In genomic region chr2:164878509-164879227, GRCm38 (mm10) we compare ENCODE assay signal across 8 mouse cellular contexts. TPM values are rescaled to one million over a fixed set of nuclear protein-coding genes. Genes with fewer than 3 reads are reported as not detected.
DNase-seq lines count a peak whose midpoint lies in the region; ATAC-seq lines count a peak whose summit lies in the region.

No protein-coding gene starts in this region.

- intact Hi-C loops in left cerebral cortex, postnatal 4 days (cut with DNase I) = no loop called here

- ATAC-seq in forebrain, embryonic 11.5 days (replicated peaks; ENCODE audit: low FRiP score) = peak; percentile 53
- peak; percentile 49 to 53 for ATAC-seq in hematopoietic stem cell, adult 5-6 weeks (replicated peaks in 1 of 2; ENCODE audit: insufficient read depth in 1 of 2, low FRiP score in 2 of 2, low TSS enrichment in 1 of 2, low read depth in 1 of 2, poor library complexity in 2 of 2, severe bottlenecking in 2 of 2)
- ATAC-seq in limb, embryonic 13.5 days (ENCODE audit: low FRiP score, low read depth) = peak; percentile 30; the same call in 1 of the 2 replicates
- peak; percentile 71 for ATAC-seq in midbrain, embryonic 13.5 days
- ATAC-seq in stomach, embryonic 14.5 days (ENCODE audit: insufficient number of reproducible peaks, insufficient read depth, low FRiP score, low read depth) = peak; percentile 50; the same call in 1 of the 2 replicates

- peak overlapping the region; percentile 100 for H3K9ac ChIP-seq in forebrain, embryonic 11.5 days (ENCODE audit: low read length)
- peak overlapping the region; percentile 100 for H3K9ac ChIP-seq in limb, embryonic 13.5 days
- peak overlapping the region; percentile 99 for H3K9ac ChIP-seq in midbrain, embryonic 13.5 days (replicated peaks)
- peak overlapping the region; percentile 100 for H3K9ac ChIP-seq in stomach, embryonic 14.5 days (replicated peaks; ENCODE audit: low read depth, low read length)

- no peaks in the 10 kb centered on the region for H3K36me3 ChIP-seq in forebrain, embryonic 11.5 days (ENCODE audit: control insufficient read depth, insufficient read depth, low read length)
- peaks cover 12% of the 10 kb centered on the region for H3K36me3 ChIP-seq in limb, embryonic 13.5 days
- peaks cover 11% of the 10 kb centered on the region for H3K36me3 ChIP-seq in midbrain, embryonic 13.5 days
- H3K36me3 ChIP-seq in stomach, embryonic 14.5 days (ENCODE audit: control insufficient read depth, insufficient read depth, low read length) = peaks cover 12% of the 10 kb centered on the region; the same call in 1 of the 2 replicates

- WGBS in forebrain, embryonic 11.5 days = 3% methylated on average over 28 of the region's 28 CpGs
- 2% methylated on average over 28 of the region's 28 CpGs for WGBS in limb, embryonic 13.5 days
- WGBS in midbrain, embryonic 13.5 days = 3% methylated on average over 28 of the region's 28 CpGs
- WGBS in stomach, embryonic 14.5 days = 3% methylated on average over 28 of the region's 28 CpGs

- peak; percentile 42 for DNase-seq in left cerebral cortex, postnatal 4 days
- no peak for DNase-seq in left cerebral cortex, adult 8-10 months (ENCODE audit: low spot score in 2 of 2)
- DNase-seq in c-Kit-positive CD71-negative TER-119-negative erythroid progenitor cells, embryonic 14.5 days (ENCODE audit: low read depth) = peak; percentile 74
- peak; percentile 73 for DNase-seq in forebrain, embryonic 11.5 days (ENCODE audit: low spot score)

- H3K9me3 ChIP-seq in forebrain, embryonic 11.5 days (ENCODE audit: control insufficient read depth, low read length) = no peaks in the 10 kb centered on the region
- no peaks in the 10 kb centered on the region for H3K9me3 ChIP-seq in limb, embryonic 13.5 days
- H3K9me3 ChIP-seq in midbrain, embryonic 13.5 days = no peaks in the 10 kb centered on the region
- H3K9me3 ChIP-seq in stomach, embryonic 14.5 days (ENCODE audit: control insufficient read depth, low read depth, low read length) = no peaks in the 10 kb centered on the region

- peak overlapping the region; percentile 100 for H3K27ac ChIP-seq in forebrain, embryonic 11.5 days (ENCODE audit: low read depth, low read length)
- H3K27ac ChIP-seq in limb, embryonic 13.5 days = peak overlapping the region; percentile 100
- peak overlapping the region; percentile 100 for H3K27ac ChIP-seq in midbrain, embryonic 13.5 days
- H3K27ac ChIP-seq in stomach, embryonic 14.5 days (ENCODE audit: low read length) = peak overlapping the region; percentile 100

- peaks cover 11% of the 10 kb centered on the region; the same call in 1 of the 2 replicates for H3K4me1 ChIP-seq in forebrain, embryonic 11.5 days (replicated peaks; ENCODE audit: control insufficient read depth, insufficient read depth, low read length)
- peaks cover 24% of the 10 kb centered on the region for H3K4me1 ChIP-seq in limb, embryonic 13.5 days
- H3K4me1 ChIP-seq in midbrain, embryonic 13.5 days (replicated peaks) = peaks cover 34% of the 10 kb centered on the region
- peaks cover 18% of the 10 kb centered on the region; the same call in 1 of the 2 replicates for H3K4me1 ChIP-seq in stomach, embryonic 14.5 days (ENCODE audit: control insufficient read depth, insufficient read depth, low read length)

- peak overlapping the region; percentile 92 for H3K4me2 ChIP-seq in forebrain, embryonic 11.5 days (ENCODE audit: low read depth, low read length, severe bottlenecking)
- peak overlapping the region; percentile 95 for H3K4me2 ChIP-seq in limb, embryonic 13.5 days (replicated peaks)
- peak overlapping the region; percentile 91 for H3K4me2 ChIP-seq in midbrain, embryonic 13.5 days (replicated peaks)
- peak overlapping the region; percentile 89 for H3K4me2 ChIP-seq in stomach, embryonic 14.5 days (replicated peaks; ENCODE audit: low read depth, low read length)

- no peaks in the 10 kb centered on the region for H3K27me3 ChIP-seq in forebrain, embryonic 11.5 days (ENCODE audit: control insufficient read depth, insufficient read depth, low read length)
- H3K27me3 ChIP-seq in limb, embryonic 13.5 days = no peaks in the 10 kb centered on the region
- no peaks in the 10 kb centered on the region for H3K27me3 ChIP-seq in midbrain, embryonic 13.5 days
- H3K27me3 ChIP-seq in stomach, embryonic 14.5 days (ENCODE audit: control insufficient read depth, insufficient read depth, low read length) = no peaks in the 10 kb centered on the region

- H3K4me3 ChIP-seq in forebrain, embryonic 11.5 days (ENCODE audit: low read depth, low read length) = peak overlapping the region; percentile 95
- H3K4me3 ChIP-seq in limb, embryonic 13.5 days = peak overlapping the region; percentile 90
- H3K4me3 ChIP-seq in midbrain, embryonic 13.5 days (replicated peaks) = peak overlapping the region; percentile 77
- H3K4me3 ChIP-seq in stomach, embryonic 14.5 days (ENCODE audit: low read depth, low read length) = peak overlapping the region; percentile 97

RNA-seq across cellular contexts. Expression of gene Pcif1, which starts 0.4 kb away (rescaled TPM):
- 10 to 100 TPM; 53.9 to 61.4 TPM for total RNA-seq in left cerebral cortex, postnatal 4 days (2021)
- 10 to 100 TPM; 47.7 to 59.4 (median 52.0) TPM for total RNA-seq in left cerebral cortex, adult 8-10 months (2022)
- 81.9 and 84.5 TPM in 2 replicates for polyA plus RNA-seq in forebrain, embryonic 11.5 days (2014; fragmentation: Nextera tagmentation; extraction: Ambion mirVana)
- total RNA-seq in hematopoietic stem cell, adult 5-6 weeks (2017) = 19.7 and 23.4 TPM in 2 replicates
- polyA plus RNA-seq in limb, embryonic 13.5 days (2015; fragmentation: Nextera tagmentation; extraction: Ambion mirVana) = 87.4 and 88.4 TPM in 2 replicates
- 98.1 and 108 TPM in 2 replicates for polyA plus RNA-seq in midbrain, embryonic 13.5 days (2015; fragmentation: Nextera tagmentation; extraction: Ambion mirVana)
- polyA plus RNA-seq in stomach, embryonic 14.5 days (2014; fragmentation: Nextera tagmentation; extraction: Ambion mirVana) = 70.6 and 87.3 TPM in 2 replicates

RNA-seq across cellular contexts. Expression of gene Pltp, which starts 21.2 kb away (rescaled TPM):
- 10 to 100 TPM; 63.5 to 71.3 TPM for total RNA-seq in left cerebral cortex, postnatal 4 days (2021)
- total RNA-seq in left cerebral cortex, adult 8-10 months (2022) = 100 to 1,000 TPM; 103 to 113 (median 109) TPM
- polyA plus RNA-seq in forebrain, embryonic 11.5 days (2014; fragmentation: Nextera tagmentation; extraction: Ambion mirVana) = 43.2 and 50.1 TPM in 2 replicates
- 0.55 and 0.56 TPM in 2 replicates for total RNA-seq in hematopoietic stem cell, adult 5-6 weeks (2017)
- 36.7 and 44.0 TPM in 2 replicates for polyA plus RNA-seq in limb, embryonic 13.5 days (2015; fragmentation: Nextera tagmentation; extraction: Ambion mirVana)
- 69.1 and 96.1 TPM in 2 replicates for polyA plus RNA-seq in midbrain, embryonic 13.5 days (2015; fragmentation: Nextera tagmentation; extraction: Ambion mirVana)
- 50.6 and 53.2 TPM in 2 replicates for polyA plus RNA-seq in stomach, embryonic 14.5 days (2014; fragmentation: Nextera tagmentation; extraction: Ambion mirVana)

RNA-seq across cellular contexts. Expression of gene Zfp335, which starts 32.9 kb away (rescaled TPM):
- 10 to 100 TPM; 30.0 to 31.2 TPM for total RNA-seq in left cerebral cortex, postnatal 4 days (2021)
- 10 to 100 TPM; 22.8 to 23.9 (median 23.3) TPM for total RNA-seq in left cerebral cortex, adult 8-10 months (2022)
- polyA plus RNA-seq in forebrain, embryonic 11.5 days (2014; fragmentation: Nextera tagmentation; extraction: Ambion mirVana) = 18.0 TPM in 2 replicates
- total RNA-seq in hematopoietic stem cell, adult 5-6 weeks (2017) = 6.6 and 10.5 TPM in 2 replicates
- 13.5 and 15.2 TPM in 2 replicates for polyA plus RNA-seq in limb, embryonic 13.5 days (2015; fragmentation: Nextera tagmentation; extraction: Ambion mirVana)
- 13.5 and 15.1 TPM in 2 replicates for polyA plus RNA-seq in midbrain, embryonic 13.5 days (2015; fragmentation: Nextera tagmentation; extraction: Ambion mirVana)
- polyA plus RNA-seq in stomach, embryonic 14.5 days (2014; fragmentation: Nextera tagmentation; extraction: Ambion mirVana) = 11.8 and 12.7 TPM in 2 replicates

RNA-seq across cellular contexts. Expression of gene Neurl2, which starts 45.4 kb away (rescaled TPM):
- total RNA-seq in left cerebral cortex, postnatal 4 days (2021) = 1 to 10 TPM; 5.1 to 5.6 TPM
- 1 to 10 TPM; 4.5 to 7.1 (median 5.5) TPM for total RNA-seq in left cerebral cortex, adult 8-10 months (2022)
- polyA plus RNA-seq in forebrain, embryonic 11.5 days (2014; fragmentation: Nextera tagmentation; extraction: Ambion mirVana) = 3.2 and 4.5 TPM in 2 replicates
- 2.1 TPM in 1 of 2 replicates, not detected in the other for total RNA-seq in hematopoietic stem cell, adult 5-6 weeks (2017)
- 6.7 and 7.1 TPM in 2 replicates for polyA plus RNA-seq in limb, embryonic 13.5 days (2015; fragmentation: Nextera tagmentation; extraction: Ambion mirVana)
- polyA plus RNA-seq in midbrain, embryonic 13.5 days (2015; fragmentation: Nextera tagmentation; extraction: Ambion mirVana) = 4.7 TPM in 2 replicates
- 6.3 and 8.3 TPM in 2 replicates for polyA plus RNA-seq in stomach, embryonic 14.5 days (2014; fragmentation: Nextera tagmentation; extraction: Ambion mirVana)

RNA-seq across cellular contexts. Expression of gene Ctsa, which starts 46.0 kb away (rescaled TPM):
- total RNA-seq in left cerebral cortex, postnatal 4 days (2021) = 10 to 100 TPM; 56.8 to 62.2 TPM
- total RNA-seq in left cerebral cortex, adult 8-10 months (2022) = 100 to 1,000 TPM; 112 to 182 (median 135) TPM
- polyA plus RNA-seq in forebrain, embryonic 11.5 days (2014; fragmentation: Nextera tagmentation; extraction: Ambion mirVana) = 82.4 and 83.3 TPM in 2 replicates
- 53.0 and 74.2 TPM in 2 replicates for total RNA-seq in hematopoietic stem cell, adult 5-6 weeks (2017)
- polyA plus RNA-seq in limb, embryonic 13.5 days (2015; fragmentation: Nextera tagmentation; extraction: Ambion mirVana) = 131 and 135 TPM in 2 replicates
- 92.0 and 94.2 TPM in 2 replicates for polyA plus RNA-seq in midbrain, embryonic 13.5 days (2015; fragmentation: Nextera tagmentation; extraction: Ambion mirVana)
- 130 and 134 TPM in 2 replicates for polyA plus RNA-seq in stomach, embryonic 14.5 days (2014; fragmentation: Nextera tagmentation; extraction: Ambion mirVana)

Comparison
In these comparisons a context has a peak if more than half of its experiments do, and no peak if none do; other contexts are left out.
1. DNase-seq: peak in left cerebral cortex, postnatal 4 days (single experiment), c-Kit-positive CD71-negative TER-119-negative erythroid progenitor cells, embryonic 14.5 days (single experiment) and forebrain, embryonic 11.5 days (single experiment); none in left cerebral cortex, adult 8-10 months (0 of 2).
2. Peak in every context shown above with its lines, with median percentiles within 50 percentile points of each other: ATAC-seq, H3K27ac ChIP-seq, H3K4me2 ChIP-seq, H3K4me3 ChIP-seq and H3K9ac ChIP-seq.